Mouse (Mus musculus) myocyte (in vitro differentiated cells): ENCODE results near the gene Dhdds.

Experiments used
- MAX ChIP-seq: IDR thresholded peaks from one replicate; pipeline ENCODE4 v1.6.1; 2011; ENCODE audit warnings: low read depth, mild to moderate bottlenecking, control low read depth
- MYOD1 ChIP-seq, 3 experiments: IDR thresholded peaks; one replicate each; pipeline ENCODE4 v1.6.1; 2011; ENCODE audit warnings: control low read depth in 2 of 3, low read depth in 2 of 3, mild to moderate bottlenecking in 2 of 3, moderate library complexity in 1 of 3; ENCODE audit not compliant: insufficient read length in 2 of 3, control insufficient read depth in 1 of 3
- POLR2A ChIP-seq: IDR thresholded peaks from one replicate; pipeline ENCODE4 v1.6.1; 2011; ENCODE audit warnings: low read depth, mild to moderate bottlenecking, control low read depth, moderate library complexity; ENCODE audit not compliant: insufficient read length
- REST ChIP-seq: IDR thresholded peaks from one replicate; pipeline ENCODE4 v1.6.1; 2011; ENCODE audit warnings: mild to moderate bottlenecking, control low read depth, moderate library complexity; ENCODE audit not compliant: insufficient read depth, insufficient read length
- SRF ChIP-seq: IDR thresholded peaks from one replicate; pipeline ENCODE4 v1.6.1; 2011; ENCODE audit warnings: low read depth; ENCODE audit not compliant: control insufficient read depth, insufficient read length
- TCF12 ChIP-seq: IDR thresholded peaks from one replicate; pipeline ENCODE4 v1.6.1; 2011; ENCODE audit warnings: mild to moderate bottlenecking, control low read depth; ENCODE audit not compliant: poor library complexity, insufficient read depth, severe bottlenecking

DNA sequence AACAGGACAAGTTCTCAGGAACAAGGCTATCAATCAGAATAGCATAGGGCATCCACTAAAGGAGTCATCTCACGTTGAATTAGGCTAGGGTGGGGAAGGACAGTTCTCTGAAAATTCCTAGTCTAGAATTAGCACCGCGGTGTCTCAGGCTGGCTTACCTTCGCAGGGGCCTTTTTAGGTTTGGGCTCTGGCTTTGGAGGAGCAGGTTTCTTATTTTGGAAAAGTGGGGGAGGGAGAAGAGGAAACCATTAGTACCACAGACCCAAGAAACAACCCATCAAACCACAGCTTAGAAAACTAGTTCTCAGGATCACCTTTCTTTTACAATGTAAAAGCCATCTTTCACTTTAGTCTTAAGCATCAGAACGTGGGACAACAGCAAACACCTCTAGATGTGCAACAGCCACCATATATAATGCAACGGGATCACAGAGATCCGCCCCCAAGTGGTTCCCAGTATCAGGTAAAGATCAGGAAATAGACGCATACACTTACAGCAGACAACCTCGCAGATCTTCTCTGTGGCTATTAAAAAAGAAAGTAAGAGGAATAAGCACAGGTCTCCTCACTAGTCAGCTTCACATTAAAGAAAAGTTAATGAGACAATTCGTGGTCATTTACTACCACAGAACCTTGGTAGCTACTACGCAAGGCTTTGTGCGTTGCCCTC, 34.3 kb downstream of the Dhdds start:
- no peak for TF ChIP-seq MAX
- no peak for TF ChIP-seq POLR2A
- no peak for TF ChIP-seq TCF12
- no peak for TF ChIP-seq SRF
- no peak for TF ChIP-seq MYOD1 (IDR thresholded peaks at IDR 0.05; ENCODE audit: control insufficient read depth in 1 of 3, insufficient read length in 2 of 3, low read depth in 2 of 3)
- no peak for TF ChIP-seq REST
